Mouse (Mus musculus) hindbrain, embryonic 15.5 days (tissue): ENCODE results near the gene Mfsd9. TPM values are rescaled to one million over a fixed set of nuclear protein-coding genes. Genes with fewer than 3 reads are reported as not detected.

Experiments
- ATAC-seq: fragments of 200-750 bp; cut with Nextera tagmentation; 2 replicates; pipeline ENCODE4 v1.8.0; 2017; ENCODE audit warnings: low read depth, moderate number of reproducible peaks, moderate TSS enrichment; ENCODE audit not compliant: low FRiP score
- H3K27ac ChIP-seq: fragments of 300-500 bp; sonication (generic); replicated peaks from 2 replicates; pipeline ENCODE4 v1.5.1; 2015; ENCODE audit warnings: mild to moderate bottlenecking, inconsistent platforms
- H3K27me3 ChIP-seq: fragments of 300-500 bp; sonication (generic); 2 replicates; pipeline ENCODE4 v1.6.1; 2015; ENCODE audit warnings: control low read depth, inconsistent platforms
- H3K36me3 ChIP-seq: fragments of 300-500 bp; sonication (generic); 2 replicates; pipeline ENCODE4 v1.6.1; 2015; ENCODE audit warnings: control low read depth, inconsistent platforms
- H3K4me1 ChIP-seq: fragments of 300-500 bp; sonication (generic); replicated peaks from 2 replicates; pipeline ENCODE4 v1.6.1; 2015; ENCODE audit warnings: control low read depth, inconsistent platforms
- H3K4me2 ChIP-seq: fragments of 300-500 bp; sonication (generic); 2 replicates; pipeline ENCODE4 v1.6.1; 2015; ENCODE audit warnings: moderate library complexity, mild to moderate bottlenecking, inconsistent platforms
- H3K4me3 ChIP-seq: fragments of 300-500 bp; sonication (generic); 2 replicates; pipeline ENCODE4 v1.5.1; 2015; ENCODE audit warnings: mild to moderate bottlenecking, inconsistent platforms
- H3K9ac ChIP-seq: fragments of 300-500 bp; sonication (generic); 2 replicates; pipeline ENCODE4 v1.6.1; 2015; ENCODE audit warnings: inconsistent platforms
- H3K9me3 ChIP-seq: fragments of 300-500 bp; sonication (generic); 2 replicates; pipeline ENCODE4 v1.6.1; 2016; ENCODE audit warnings: control low read depth, inconsistent platforms
- whole genome bisulfite sequencing: fragments of 180-500 bp; shearing (Covaris S2); methylation state at CpG from one replicate; pipeline ENCODE4 v1.1.7; 2015; 5-methylcytosine and 5-hydroxymethylcytosine counted together
- polyA plus RNA-seq: library from polyadenylated mRNA; unstranded; fragments of >200 nt; fragmentation: Nextera tagmentation; extraction: Ambion mirVana; gene quantifications from 2 replicates; pipeline ENCODE4 v1.2.1, GENCODE M21; 2015

Mfsd9 gene
- polyA plus RNA-seq, 1 experiment from 2014 or later, result 8.0 TPM

GRCm38 (mm10) chr1:40776102-40776501 is 14.4 kb downstream of the Mfsd9 start:
- Histone ChIP-seq H3K4me2 (no peak overlapping the region), H3K9me3 (peaks cover 8% of the 10 kb centered on the region; the same call in 1 of the 2 replicates), H3K4me3 (no peak overlapping the region), H3K27ac (no peak overlapping the region), H3K9ac (no peak overlapping the region), H3K36me3 (peaks cover 41% of the 10 kb centered on the region), H3K27me3 (no peaks in the 10 kb centered on the region), H3K4me1 (no peaks in the 10 kb centered on the region)
- no peak for ATAC-seq
- whole genome bisulfite sequencing, result 71% methylated on average over 2 of the region's 2 CpGs

GRCm38 (mm10) chr1:40774040-40774439 is 16.4 kb downstream of the Mfsd9 start:
- Histone ChIP-seq H3K4me1 (no peaks in the 10 kb centered on the region), H3K27me3 (no peaks in the 10 kb centered on the region), H3K4me2 (no peak overlapping the region), H3K9ac (no peak overlapping the region), H3K27ac (no peak overlapping the region), H3K4me3 (no peak overlapping the region), H3K36me3 (peaks cover 24% of the 10 kb centered on the region), H3K9me3 (peaks cover 5% of the 10 kb centered on the region; the same call in 1 of the 2 replicates)
- ATAC-seq, result no peak
- 95% methylated on average over 10 of the region's 10 CpGs for WGBS

- H3K27ac ChIP-seq, result no peak overlapping the region
- H3K4me3 ChIP-seq, result no peak overlapping the region
- H3K36me3 ChIP-seq, result peaks cover 17% of the 10 kb centered on the region
- no peaks in the 10 kb centered on the region for H3K9me3 ChIP-seq
- 93% methylated on average over 5 of the region's 5 CpGs for WGBS
- no peaks in the 10 kb centered on the region for H3K27me3 ChIP-seq
- no peak overlapping the region for H3K9ac ChIP-seq
- H3K4me2 ChIP-seq, result no peak overlapping the region
- no peaks in the 10 kb centered on the region for H3K4me1 ChIP-seq
- no peak for ATAC-seq
Observed at GRCm38 (mm10) chr1:40773234-40773633, 17.3 kb downstream of the Mfsd9 start.

GRCm38 (mm10) chr1:40771196-40771970 is 19.1 kb downstream of the Mfsd9 start:
- Histone ChIP-seq H3K4me2 (no peak overlapping the region), H3K27ac (no peak overlapping the region), H3K4me1 (no peaks in the 10 kb centered on the region), H3K27me3 (no peaks in the 10 kb centered on the region), H3K9me3 (no peaks in the 10 kb centered on the region), H3K9ac (no peak overlapping the region), H3K4me3 (no peak overlapping the region), H3K36me3 (peaks cover 7% of the 10 kb centered on the region; the same call in 1 of the 2 replicates)
- 91% methylated on average over 7 of the region's 7 CpGs for WGBS
- ATAC-seq, result no peak

GRCm38 (mm10) chr1:40769331-40769894 is 21.1 kb downstream of the Mfsd9 start:
- no peak overlapping the region for H3K4me2 ChIP-seq
- H3K4me1 ChIP-seq, result no peaks in the 10 kb centered on the region
- no peak; the same call in 1 of the 2 replicates for ATAC-seq
- no peak overlapping the region for H3K4me3 ChIP-seq
- no peaks in the 10 kb centered on the region for H3K9me3 ChIP-seq
- no peaks in the 10 kb centered on the region for H3K27me3 ChIP-seq
- 47% methylated on average over 4 of the region's 4 CpGs for WGBS
- no peak overlapping the region for H3K9ac ChIP-seq
- H3K36me3 ChIP-seq, result peaks cover 4% of the 10 kb centered on the region; the same call in 1 of the 2 replicates
- no peak overlapping the region for H3K27ac ChIP-seq

- ATAC-seq, result no peak
- Histone ChIP-seq H3K4me3 (no peak overlapping the region), H3K27me3 (no peaks in the 10 kb centered on the region), H3K27ac (no peak overlapping the region), H3K9me3 (no peaks in the 10 kb centered on the region), H3K36me3 (0 out of 2 replicates have a peak, but pooled peaks cover under 1% of the 10 kb centered on the region), H3K4me2 (no peak overlapping the region), H3K9ac (no peak overlapping the region), H3K4me1 (no peaks in the 10 kb centered on the region)
- WGBS, result 32% methylated on average over 6 of the region's 6 CpGs
Observed at GRCm38 (mm10) chr1:40768606-40769005, 21.9 kb downstream of the Mfsd9 start.

GRCm38 (mm10) chr1:40767588-40767987 is 22.9 kb downstream of the Mfsd9 start:
- H3K9ac ChIP-seq, result no peak overlapping the region
- no peaks in the 10 kb centered on the region for H3K36me3 ChIP-seq
- ATAC-seq, result no peak
- H3K9me3 ChIP-seq, result no peaks in the 10 kb centered on the region
- 91% methylated on average over 18 of the region's 18 CpGs for WGBS
- no peak overlapping the region for H3K4me3 ChIP-seq
- H3K27me3 ChIP-seq, result no peaks in the 10 kb centered on the region
- no peak overlapping the region for H3K4me2 ChIP-seq
- no peak overlapping the region for H3K27ac ChIP-seq
- no peaks in the 10 kb centered on the region for H3K4me1 ChIP-seq

- no peak for ATAC-seq
- Histone ChIP-seq H3K4me2 (no peak overlapping the region), H3K36me3 (no peaks in the 10 kb centered on the region), H3K4me3 (no peak overlapping the region), H3K9me3 (no peaks in the 10 kb centered on the region), H3K9ac (no peak overlapping the region), H3K27ac (no peak overlapping the region), H3K27me3 (no peaks in the 10 kb centered on the region), H3K4me1 (no peaks in the 10 kb centered on the region)
- 85% methylated on average over 12 of the region's 12 CpGs for WGBS
Observed at GRCm38 (mm10) chr1:40765521-40765920, 25.0 kb downstream of the Mfsd9 start.

GRCm38 (mm10) chr1:40764701-40765275 is 25.7 kb downstream of the Mfsd9 start:
- Histone ChIP-seq H3K4me2 (no peak overlapping the region), H3K4me3 (no peak overlapping the region), H3K9ac (no peak overlapping the region), H3K9me3 (no peaks in the 10 kb centered on the region), H3K4me1 (no peaks in the 10 kb centered on the region), H3K27ac (no peak overlapping the region), H3K36me3 (no peaks in the 10 kb centered on the region), H3K27me3 (no peaks in the 10 kb centered on the region)
- ATAC-seq, result no peak
- 91% methylated on average over 15 of the region's 15 CpGs for WGBS

- no peak overlapping the region for H3K27ac ChIP-seq
- no peak for ATAC-seq
- 63% methylated on average over 1 of the region's 1 CpGs for WGBS
- no peaks in the 10 kb centered on the region for H3K27me3 ChIP-seq
- no peak overlapping the region for H3K4me2 ChIP-seq
- no peaks in the 10 kb centered on the region for H3K36me3 ChIP-seq
- H3K4me3 ChIP-seq, result no peak overlapping the region
- H3K9ac ChIP-seq, result no peak overlapping the region
- no peaks in the 10 kb centered on the region for H3K9me3 ChIP-seq
- H3K4me1 ChIP-seq, result no peaks in the 10 kb centered on the region
Observed at GRCm38 (mm10) chr1:40764042-40764441, 26.4 kb downstream of the Mfsd9 start.

- Histone ChIP-seq H3K27ac (no peak overlapping the region), H3K4me2 (no peak overlapping the region), H3K27me3 (no peaks in the 10 kb centered on the region), H3K9ac (no peak overlapping the region), H3K9me3 (no peaks in the 10 kb centered on the region), H3K36me3 (no peaks in the 10 kb centered on the region), H3K4me1 (no peaks in the 10 kb centered on the region), H3K4me3 (no peak overlapping the region)
- no peak for ATAC-seq
- WGBS, result 88% methylated on average over 6 of the region's 6 CpGs
Observed at GRCm38 (mm10) chr1:40759751-40760445, 30.6 kb downstream of the Mfsd9 start.

- WGBS, result 92% methylated on average over 5 of the region's 5 CpGs
- H3K4me1 ChIP-seq, result no peaks in the 10 kb centered on the region
- H3K9ac ChIP-seq, result no peak overlapping the region
- no peak for ATAC-seq
- H3K27ac ChIP-seq, result no peak overlapping the region
- H3K27me3 ChIP-seq, result no peaks in the 10 kb centered on the region
- no peaks in the 10 kb centered on the region for H3K36me3 ChIP-seq
- H3K4me2 ChIP-seq, result no peak overlapping the region
- H3K4me3 ChIP-seq, result no peak overlapping the region
- no peaks in the 10 kb centered on the region for H3K9me3 ChIP-seq
Observed at GRCm38 (mm10) chr1:40746089-40746488, 44.4 kb downstream of the Mfsd9 start.
